Mouse (Mus musculus) forebrain, embryonic 13.5 days (tissue): ENCODE results near the gene Usp39. TPM values are rescaled to one million over a fixed set of nuclear protein-coding genes. Genes with fewer than 3 reads are reported as not detected.

ENCODE experiments used
- ATAC-seq: fragments of 200-750 bp; cut with Nextera tagmentation; 2 replicates; pipeline ENCODE4 v1.8.0; 2017
- H3K27ac ChIP-seq: fragments of 300-500 bp; sonication (generic); 2 replicates; pipeline ENCODE4 v1.5.1; 2015; ENCODE audit warnings: inconsistent platforms, mild to moderate bottlenecking, moderate library complexity
- H3K27me3 ChIP-seq: fragments of 300-500 bp; sonication (generic); 2 replicates; pipeline ENCODE4 v1.6.1; 2015; ENCODE audit warnings: mild to moderate bottlenecking, inconsistent platforms
- H3K36me3 ChIP-seq: fragments of 300-500 bp; sonication (generic); 2 replicates; pipeline ENCODE4 v1.6.1; 2015; ENCODE audit warnings: mild to moderate bottlenecking, inconsistent platforms; ENCODE audit not compliant: poor library complexity, severe bottlenecking
- H3K4me1 ChIP-seq: fragments of 300-500 bp; sonication (generic); 2 replicates; pipeline ENCODE4 v1.6.1; 2015; ENCODE audit warnings: inconsistent platforms
- H3K4me2 ChIP-seq: fragments of 300-500 bp; sonication (generic); 2 replicates; pipeline ENCODE4 v1.6.1; 2015; ENCODE audit warnings: inconsistent platforms, mild to moderate bottlenecking, moderate library complexity
- H3K4me3 ChIP-seq: fragments of 300-500 bp; sonication (generic); 2 replicates; pipeline ENCODE4 v1.5.1; 2015; ENCODE audit warnings: mild to moderate bottlenecking, inconsistent platforms
- H3K9ac ChIP-seq: fragments of 300-500 bp; sonication (generic); 2 replicates; pipeline ENCODE4 v1.6.1; 2015; ENCODE audit warnings: mild to moderate bottlenecking, inconsistent platforms
- H3K9me3 ChIP-seq: fragments of 300-500 bp; sonication (generic); replicated peaks from 2 replicates; pipeline ENCODE4 v1.6.1; 2016; ENCODE audit warnings: inconsistent platforms
- WGBS: fragments of 180-500 bp; shearing (Covaris S2); methylation state at CpG from one replicate; pipeline ENCODE4 v1.1.7; 2015; 5-methylcytosine and 5-hydroxymethylcytosine counted together
- polyA plus RNA-seq: library from polyadenylated mRNA; unstranded; fragments of >200 nt; fragmentation: Nextera tagmentation; extraction: Ambion mirVana; gene quantifications from 2 replicates; pipeline ENCODE4 v1.2.1, GENCODE M21; 2015

Gene Usp39
- polyA plus RNA-seq, 1 experiment from 2014 or later, result 64.8 TPM

- H3K4me3 ChIP-seq, result no peak overlapping the region
- H3K4me2 ChIP-seq, result no peak overlapping the region
- H3K27me3 ChIP-seq, result 0 out of 2 replicates have a peak, but pooled peaks cover 6% of the 10 kb centered on the region
- no peaks in the 10 kb centered on the region for H3K9me3 ChIP-seq
- H3K27ac ChIP-seq, result no peak overlapping the region
- H3K36me3 ChIP-seq, result no peaks in the 10 kb centered on the region
- H3K9ac ChIP-seq, result no peak overlapping the region
- no peak for ATAC-seq
- no peaks in the 10 kb centered on the region for H3K4me1 ChIP-seq
- 81% methylated on average over 4 of the region's 4 CpGs for WGBS
Observed at GRCm38 (mm10) chr6:72369557-72369956, 24.6 kb upstream of the Usp39 start.

GRCm38 (mm10) chr6:72367460-72367974 is 22.5 kb upstream of the Usp39 start:
- H3K4me1 ChIP-seq, result no peaks in the 10 kb centered on the region
- H3K9me3 ChIP-seq, result no peaks in the 10 kb centered on the region
- 68% methylated on average over 4 of the region's 4 CpGs for WGBS
- H3K27ac ChIP-seq, result no peak overlapping the region
- 0 out of 2 replicates have a peak, but pooled peaks cover 2% of the 10 kb centered on the region for H3K27me3 ChIP-seq
- no peaks in the 10 kb centered on the region for H3K36me3 ChIP-seq
- no peak overlapping the region for H3K4me2 ChIP-seq
- no peak for ATAC-seq
- H3K4me3 ChIP-seq, result no peak overlapping the region
- H3K9ac ChIP-seq, result no peak overlapping the region

GRCm38 (mm10) chr6:72366844-72367443 is 22.0 kb upstream of the Usp39 start, which contains the start of gene Rnf181:
Gene Rnf181 (minus strand): TSS chr6:72366956.
- Histone ChIP-seq H3K9ac (no peak within 1 kb of the TSS), H3K4me1 (no peaks in the 10 kb centered on the region), H3K36me3 (no peaks in the 10 kb centered on the region), H3K4me2 (no peak within 1 kb of the TSS), H3K27me3 (0 out of 2 replicates have a peak, but pooled peaks cover 2% of the 10 kb centered on the region), H3K4me3 (no peak within 1 kb of the TSS), H3K9me3 (no peaks in the 10 kb centered on the region), H3K27ac (no peak within 1 kb of the TSS)
- no peak for ATAC-seq
- WGBS, result 76% methylated on average over 4 of the region's 4 CpGs

- H3K4me2 ChIP-seq, result no peak overlapping the region
- H3K36me3 ChIP-seq, result no peaks in the 10 kb centered on the region
- H3K9me3 ChIP-seq, result no peaks in the 10 kb centered on the region
- 0 out of 2 replicates have a peak, but pooled peaks cover 2% of the 10 kb centered on the region for H3K27me3 ChIP-seq
- H3K27ac ChIP-seq, result no peak overlapping the region
- no peak overlapping the region for H3K9ac ChIP-seq
- ATAC-seq, result no peak
- 68% methylated on average over 3 of the region's 3 CpGs for WGBS
- no peak overlapping the region for H3K4me3 ChIP-seq
- peaks cover 6% of the 10 kb centered on the region for H3K4me1 ChIP-seq
Observed at GRCm38 (mm10) chr6:72366304-72366703, 21.3 kb upstream of the Usp39 start.

- no peak overlapping the region for H3K9ac ChIP-seq
- H3K4me2 ChIP-seq, result no peak overlapping the region
- H3K27me3 ChIP-seq, result 0 out of 2 replicates have a peak, but pooled peaks cover 2% of the 10 kb centered on the region
- H3K4me3 ChIP-seq, result no peak overlapping the region
- no peaks in the 10 kb centered on the region for H3K9me3 ChIP-seq
- peaks cover 7% of the 10 kb centered on the region for H3K36me3 ChIP-seq
- ATAC-seq, result no peak
- WGBS, result 68% methylated on average over 6 of the region's 6 CpGs
- H3K27ac ChIP-seq, result no peak overlapping the region
- H3K4me1 ChIP-seq, result peaks cover 15% of the 10 kb centered on the region
Observed at GRCm38 (mm10) chr6:72364985-72365384, 20.0 kb upstream of the Usp39 start.

GRCm38 (mm10) chr6:72364009-72364408 is 19.0 kb upstream of the Usp39 start:
- Histone ChIP-seq H3K4me3 (no peak overlapping the region), H3K4me1 (peaks cover 15% of the 10 kb centered on the region), H3K27ac (no peak overlapping the region), H3K9ac (no peak overlapping the region), H3K9me3 (no peaks in the 10 kb centered on the region), H3K36me3 (peaks cover 16% of the 10 kb centered on the region), H3K27me3 (0 out of 2 replicates have a peak, but pooled peaks cover 2% of the 10 kb centered on the region), H3K4me2 (no peak overlapping the region)
- no peak for ATAC-seq
- WGBS, result 44% methylated on average over 7 of the region's 7 CpGs

- ATAC-seq, result peak; percentile 100
- Histone ChIP-seq H3K4me2 (peak overlapping the region; percentile 92), H3K27ac (peak overlapping the region; percentile 59), H3K4me1 (peaks cover 15% of the 10 kb centered on the region), H3K27me3 (0 out of 2 replicates have a peak, but pooled peaks cover 2% of the 10 kb centered on the region), H3K36me3 (peaks cover 31% of the 10 kb centered on the region), H3K9me3 (no peaks in the 10 kb centered on the region), H3K9ac (peak overlapping the region; percentile 77), H3K4me3 (peak overlapping the region; percentile 82)
- under 1% methylated on average over 42 of the region's 42 CpGs for WGBS
Observed at GRCm38 (mm10) chr6:72362132-72363028, 17.4 kb upstream of the Usp39 start.

GRCm38 (mm10) chr6:72361121-72361551 is 16.2 kb upstream of the Usp39 start:
- no peaks in the 10 kb centered on the region for H3K9me3 ChIP-seq
- H3K4me2 ChIP-seq, result peak overlapping the region; percentile 92
- peak overlapping the region; percentile 77; the same call in 1 of the 2 replicates for H3K9ac ChIP-seq
- no peak for ATAC-seq
- H3K27me3 ChIP-seq, result 0 out of 2 replicates have a peak, but pooled peaks cover 2% of the 10 kb centered on the region
- H3K27ac ChIP-seq, result no peak overlapping the region
- H3K36me3 ChIP-seq, result peaks cover 36% of the 10 kb centered on the region
- H3K4me1 ChIP-seq, result peaks cover 19% of the 10 kb centered on the region
- WGBS, result 82% methylated on average over 5 of the region's 5 CpGs
- peak overlapping the region; percentile 82 for H3K4me3 ChIP-seq

GRCm38 (mm10) chr6:72360599-72360935 is 15.6 kb upstream of the Usp39 start:
- 0 out of 2 replicates have a peak, but pooled peaks cover 2% of the 10 kb centered on the region for H3K27me3 ChIP-seq
- H3K9me3 ChIP-seq, result no peaks in the 10 kb centered on the region
- peaks cover 25% of the 10 kb centered on the region for H3K4me1 ChIP-seq
- no peak for ATAC-seq
- no peak overlapping the region for H3K9ac ChIP-seq
- no peak overlapping the region for H3K4me3 ChIP-seq
- H3K36me3 ChIP-seq, result peaks cover 36% of the 10 kb centered on the region
- WGBS, result 71% methylated on average over 7 of the region's 7 CpGs
- no peak overlapping the region for H3K4me2 ChIP-seq
- H3K27ac ChIP-seq, result no peak overlapping the region

- H3K4me3 ChIP-seq, result no peak overlapping the region
- WGBS, result 87% methylated on average over 11 of the region's 11 CpGs
- H3K27me3 ChIP-seq, result 0 out of 2 replicates have a peak, but pooled peaks cover 2% of the 10 kb centered on the region
- no peak overlapping the region for H3K4me2 ChIP-seq
- peaks cover 27% of the 10 kb centered on the region for H3K4me1 ChIP-seq
- peaks cover 36% of the 10 kb centered on the region for H3K36me3 ChIP-seq
- no peak for ATAC-seq
- no peak overlapping the region for H3K9ac ChIP-seq
- no peak overlapping the region for H3K27ac ChIP-seq
- H3K9me3 ChIP-seq, result no peaks in the 10 kb centered on the region
Observed at GRCm38 (mm10) chr6:72359891-72360598, 15.1 kb upstream of the Usp39 start.

- H3K4me1 ChIP-seq, result peaks cover 32% of the 10 kb centered on the region
- H3K27ac ChIP-seq, result no peak overlapping the region
- peaks cover 36% of the 10 kb centered on the region for H3K36me3 ChIP-seq
- H3K4me2 ChIP-seq, result no peak overlapping the region
- 77% methylated on average over 2 of the region's 2 CpGs for WGBS
- no peak overlapping the region for H3K9ac ChIP-seq
- ATAC-seq, result no peak
- H3K4me3 ChIP-seq, result no peak overlapping the region
- no peaks in the 10 kb centered on the region for H3K27me3 ChIP-seq
- H3K9me3 ChIP-seq, result no peaks in the 10 kb centered on the region
Observed at GRCm38 (mm10) chr6:72359343-72359742, 14.4 kb upstream of the Usp39 start.
